Mouse (Mus musculus) liver, adult 2 months (tissue): ENCODE data around the gene Dctn1. TPM values are rescaled to one million over a fixed set of nuclear protein-coding genes. Genes with fewer than 3 reads are reported as not detected.

Experiments used
- DNase-seq: peaks from one replicate; pipeline ENCODE4 v3.0.0-alpha.2; 2011; ENCODE audit warnings: low read depth, low spot score; ENCODE audit errors: extremely low read depth
- H3K27ac ChIP-seq: fragments of 200-500 bp; replicated peaks from 2 replicates; pipeline ENCODE4 v1.5.1; 2012; ENCODE audit warnings: low read depth, mild to moderate bottlenecking, control low read depth, inconsistent platforms, low read length; ENCODE audit not compliant: insufficient read depth
- H3K27me3 ChIP-seq: fragments of 200-500 bp; 2 replicates; pipeline ENCODE4 v1.6.1; 2012; ENCODE audit warnings: mild to moderate bottlenecking, moderate library complexity, low read length, inconsistent platforms; ENCODE audit not compliant: control insufficient read depth, insufficient read depth
- H3K36me3 ChIP-seq: fragments of 200-500 bp; 2 replicates; pipeline ENCODE4 v1.6.1; 2012; ENCODE audit warnings: low read length, inconsistent platforms; ENCODE audit not compliant: control insufficient read depth, insufficient read depth
- H3K4me1 ChIP-seq: fragments of 200-500 bp; 2 replicates; pipeline ENCODE4 v1.6.1; 2011; ENCODE audit warnings: low read length; ENCODE audit not compliant: control insufficient read depth, insufficient read depth
- H3K4me3 ChIP-seq: fragments of 200-500 bp; 2 replicates; pipeline ENCODE4 v1.5.1; 2011; ENCODE audit warnings: low read depth, mild to moderate bottlenecking, control low read depth, low read length, moderate library complexity; ENCODE audit not compliant: insufficient read depth
- H3K79me2 ChIP-seq: fragments of 200-500 bp; 2 replicates; pipeline ENCODE4 v1.6.1; 2012; ENCODE audit warnings: inconsistent platforms, mild to moderate bottlenecking, low read length, moderate library complexity; ENCODE audit not compliant: control insufficient read depth, insufficient read depth
- H3K9ac ChIP-seq: fragments of 200-500 bp; 2 replicates; pipeline ENCODE4 v1.6.1; 2012; ENCODE audit warnings: low read depth, mild to moderate bottlenecking, control low read depth, inconsistent platforms, low read length
- CTCF ChIP-seq: fragments of 200-500 bp; IDR thresholded peaks from 2 replicates; pipeline ENCODE4 v1.5.1; 2011; ENCODE audit warnings: low read depth, low read length, control low read depth
- POLR2A ChIP-seq: fragments of 200-500 bp; IDR thresholded peaks from 2 replicates; pipeline ENCODE4 v1.6.1; 2011; ENCODE audit warnings: low read length, control low read depth; ENCODE audit not compliant: insufficient read depth; ENCODE audit errors: extremely low read depth
- WGBS: fragments of 180-500 bp; shearing (Covaris S2); methylation state at CpG from one replicate; pipeline ENCODE4 v1.1.7; 2018; 5-methylcytosine and 5-hydroxymethylcytosine counted together
- polyA plus RNA-seq: library from polyadenylated mRNA; depleted of rRNA; stranded (reverse); fragments of >200 nt; gene quantifications from 2 replicates; pipeline ENCODE4 v1.2.3, GENCODE M21; 2012; rRNA removed
- total RNA-seq: library from RNA; depleted of rRNA; stranded (reverse); fragments of >200 nt; gene quantifications from 2 replicates; pipeline ENCODE4 v1.2.3, GENCODE M21; 2014; rRNA removed

Gene Dctn1
- total and polyA plus RNA-seq, 2 experiments = 13.5 to 36.0 TPM

- H3K36me3 ChIP-seq = no peaks in the 10 kb centered on the region
- TF ChIP-seq CTCF = no peak
- TF ChIP-seq POLR2A = no peak
- DNase-seq = no peak
- H3K4me1 ChIP-seq = no peaks in the 10 kb centered on the region
- H3K79me2 ChIP-seq = no peaks in the 10 kb centered on the region
- no peak overlapping the region for H3K9ac ChIP-seq
- H3K27me3 ChIP-seq = 0 out of 2 replicates have a peak, but pooled peaks cover 2% of the 10 kb centered on the region
- H3K4me3 ChIP-seq = no peak overlapping the region
- no peak overlapping the region for H3K27ac ChIP-seq
- whole genome bisulfite sequencing = 71% methylated on average over 10 of the region's 10 CpGs
These were observed 78.8 kb downstream of the Dctn1 start for GRCm38 (mm10) chr6:83244422-83245061.

DNA sequence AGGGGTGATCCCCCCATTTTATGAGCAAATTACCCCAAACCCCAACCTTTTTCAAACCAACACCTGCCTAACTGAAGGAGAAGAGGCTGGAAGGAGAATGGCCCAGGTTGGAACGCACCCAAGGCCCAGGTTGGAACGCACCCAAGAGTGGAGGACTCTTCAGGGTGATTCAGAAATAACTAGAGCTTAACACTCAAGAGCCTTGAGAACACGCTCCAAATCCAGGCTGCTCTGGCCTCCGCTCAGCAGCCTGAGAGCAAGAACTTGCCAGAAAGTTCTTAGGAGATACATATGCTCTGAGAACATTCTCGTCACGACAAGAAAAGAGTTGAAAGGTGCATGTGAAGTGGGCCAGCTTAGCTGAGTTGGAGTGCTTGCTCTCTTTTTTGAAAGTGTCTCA, 79.4 kb downstream of the Dctn1 start:
- WGBS = 89% methylated on average over 6 of the region's 6 CpGs
- H3K36me3 ChIP-seq = no peaks in the 10 kb centered on the region
- H3K27ac ChIP-seq = no peak overlapping the region
- H3K27me3 ChIP-seq = 0 out of 2 replicates have a peak, but pooled peaks cover 2% of the 10 kb centered on the region
- no peak overlapping the region for H3K9ac ChIP-seq
- no peak for TF ChIP-seq CTCF
- TF ChIP-seq POLR2A = no peak
- DNase-seq = no peak
- no peak overlapping the region for H3K4me3 ChIP-seq
- no peaks in the 10 kb centered on the region for H3K79me2 ChIP-seq
- H3K4me1 ChIP-seq = no peaks in the 10 kb centered on the region

- TF ChIP-seq POLR2A (no peak), CTCF (no peak)
- no peaks in the 10 kb centered on the region for H3K27me3 ChIP-seq
- no peaks in the 10 kb centered on the region for H3K36me3 ChIP-seq
- no peak overlapping the region for H3K27ac ChIP-seq
- H3K9ac ChIP-seq = no peak overlapping the region
- H3K4me3 ChIP-seq = no peak overlapping the region
- DNase-seq = no peak
- 96% methylated on average over 1 of the region's 1 CpGs for WGBS
- H3K79me2 ChIP-seq = no peaks in the 10 kb centered on the region
- H3K4me1 ChIP-seq = no peaks in the 10 kb centered on the region
These were observed 80.3 kb downstream of the Dctn1 start for GRCm38 (mm10) chr6:83245997-83246396.

DNA sequence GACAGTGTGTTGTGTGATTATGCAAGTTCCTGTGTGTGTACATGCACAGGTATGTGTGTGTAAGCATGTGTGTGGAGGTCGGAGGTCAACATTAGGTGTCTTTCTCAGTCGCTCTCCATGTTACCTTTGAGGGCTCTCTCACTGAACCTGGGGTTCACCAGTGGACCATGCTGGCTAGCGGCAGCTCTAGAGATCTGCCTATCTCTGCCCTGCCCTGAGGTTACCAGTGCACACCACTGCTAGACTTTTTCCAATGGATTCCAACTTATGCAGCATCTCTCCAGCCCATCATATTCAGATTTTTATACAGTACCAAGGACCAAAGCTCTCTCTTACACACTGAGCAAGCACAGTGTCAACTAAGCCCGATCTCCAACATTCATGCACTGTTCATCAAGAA, 81.0 kb downstream of the Dctn1 start:
- TF ChIP-seq POLR2A (no peak), CTCF (no peak)
- Histone ChIP-seq H3K9ac (no peak overlapping the region), H3K27ac (no peak overlapping the region), H3K4me1 (no peaks in the 10 kb centered on the region), H3K79me2 (no peaks in the 10 kb centered on the region), H3K4me3 (no peak overlapping the region), H3K27me3 (no peaks in the 10 kb centered on the region), H3K36me3 (no peaks in the 10 kb centered on the region)
- no peak for DNase-seq
- WGBS = 92% methylated on average over 4 of the region's 4 CpGs

DNA sequence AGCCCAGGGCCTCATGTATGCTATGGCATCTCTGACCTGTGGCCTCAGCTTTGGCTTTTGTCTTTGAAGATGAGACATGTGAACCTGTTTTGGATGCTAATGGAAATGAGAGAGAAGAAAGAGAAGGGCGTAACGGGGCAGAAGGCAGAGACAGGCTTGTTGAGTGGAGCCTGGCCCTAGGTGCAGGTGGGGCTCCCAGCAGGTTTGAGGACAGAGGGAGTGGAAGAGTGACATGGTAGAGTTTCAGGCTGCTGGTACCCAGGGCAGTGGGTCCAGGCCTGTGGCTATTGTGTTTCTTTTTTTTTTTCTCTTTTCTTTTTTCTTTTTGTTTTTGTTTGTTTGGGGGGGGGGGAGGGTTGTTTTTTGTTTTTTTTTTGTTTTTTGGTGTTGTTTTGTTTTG, 81.4 kb downstream of the Dctn1 start:
- no peaks in the 10 kb centered on the region for H3K27me3 ChIP-seq
- H3K4me1 ChIP-seq = no peaks in the 10 kb centered on the region
- TF ChIP-seq CTCF (no peak), POLR2A (no peak)
- no peak overlapping the region for H3K27ac ChIP-seq
- no peak overlapping the region for H3K4me3 ChIP-seq
- no peak for DNase-seq
- WGBS = 90% methylated on average over 2 of the region's 2 CpGs
- H3K79me2 ChIP-seq = no peaks in the 10 kb centered on the region
- H3K9ac ChIP-seq = no peak overlapping the region
- H3K36me3 ChIP-seq = no peaks in the 10 kb centered on the region

Other genes starting within 250 kb of the Dctn1 start
- not detected in 2 replicates for gene Sema4f, start 226.2 kb upstream of the Dctn1 start, total RNA-seq
- not detected in 2 replicates for gene Sema4f, start 226.2 kb upstream of the Dctn1 start, polyA plus RNA-seq
- not detected in 2 replicates for gene M1ap, start 219.0 kb upstream of the Dctn1 start, total RNA-seq
- gene M1ap, start 219.0 kb upstream of the Dctn1 start, polyA plus RNA-seq = 0.17 TPM in 1 of 2 replicates, not detected in the other
- 1.2 and 2.2 TPM in 2 replicates for gene Dok1, start 132.4 kb upstream of the Dctn1 start, total RNA-seq
- gene Dok1, start 132.4 kb upstream of the Dctn1 start, polyA plus RNA-seq = 1.3 and 1.4 TPM in 2 replicates
- 1.2 and 1.3 TPM in 2 replicates for gene Loxl3, start 131.7 kb upstream of the Dctn1 start, total RNA-seq
- 0.85 and 1.1 TPM in 2 replicates for gene Loxl3, start 131.7 kb upstream of the Dctn1 start, polyA plus RNA-seq
- 109 and 114 TPM in 2 replicates for gene Aup1, start 111.4 kb upstream of the Dctn1 start, total RNA-seq
- gene Aup1, start 111.4 kb upstream of the Dctn1 start, polyA plus RNA-seq = 593 and 598 TPM in 2 replicates
- 14.0 and 17.5 TPM in 2 replicates for gene Htra2, start 110.6 kb upstream of the Dctn1 start, total RNA-seq
- 23.3 and 24.1 TPM in 2 replicates for gene Htra2, start 110.6 kb upstream of the Dctn1 start, polyA plus RNA-seq
- 7.4 and 7.5 TPM in 2 replicates for gene Dqx1, start 108.1 kb upstream of the Dctn1 start, total RNA-seq
- gene Dqx1, start 108.1 kb upstream of the Dctn1 start, polyA plus RNA-seq = 8.1 and 9.6 TPM in 2 replicates
- gene Tlx2, start 95.6 kb upstream of the Dctn1 start, total RNA-seq = not detected in 2 replicates
- gene Tlx2, start 95.6 kb upstream of the Dctn1 start, polyA plus RNA-seq = not detected in 2 replicates
- 4.1 and 6.1 TPM in 2 replicates for gene Pcgf1, start 88.1 kb upstream of the Dctn1 start, total RNA-seq
- gene Pcgf1, start 88.1 kb upstream of the Dctn1 start, polyA plus RNA-seq = 7.7 and 10.8 TPM in 2 replicates
- gene Lbx2, start 79.6 kb upstream of the Dctn1 start, total RNA-seq = 0.65 and 0.81 TPM in 2 replicates
- 0.34 and 1.1 TPM in 2 replicates for gene Lbx2, start 79.6 kb upstream of the Dctn1 start, polyA plus RNA-seq
- 3.0 and 3.4 TPM in 2 replicates for gene Ccdc142, start 64.3 kb upstream of the Dctn1 start, total RNA-seq
- gene Ccdc142, start 64.3 kb upstream of the Dctn1 start, polyA plus RNA-seq = 4.2 and 5.4 TPM in 2 replicates
- 1.4 and 1.8 TPM in 2 replicates for gene Gm42688, start 64.3 kb upstream of the Dctn1 start, total RNA-seq
- 2.0 and 2.5 TPM in 2 replicates for gene Gm42688, start 64.3 kb upstream of the Dctn1 start, polyA plus RNA-seq
- gene Mrpl53, start 56.9 kb upstream of the Dctn1 start, total RNA-seq = 66.0 and 78.2 TPM in 2 replicates
- 73.8 and 80.0 TPM in 2 replicates for gene Mrpl53, start 56.9 kb upstream of the Dctn1 start, polyA plus RNA-seq
- 28.2 and 38.7 TPM in 2 replicates for gene Mogs, start 50.4 kb upstream of the Dctn1 start, total RNA-seq
- gene Mogs, start 50.4 kb upstream of the Dctn1 start, polyA plus RNA-seq = 51.3 and 66.1 TPM in 2 replicates
- 39.5 and 48.3 TPM in 2 replicates for gene Wbp1, start 44.4 kb upstream of the Dctn1 start, total RNA-seq
- 85.1 and 112 TPM in 2 replicates for gene Wbp1, start 44.4 kb upstream of the Dctn1 start, polyA plus RNA-seq
- 9.5 and 10.3 TPM in 2 replicates for gene Ino80b, start 40.5 kb upstream of the Dctn1 start, total RNA-seq
- 23.8 and 26.5 TPM in 2 replicates for gene Ino80b, start 40.5 kb upstream of the Dctn1 start, polyA plus RNA-seq
- 4.7 and 6.9 TPM in 2 replicates for gene Rtkn, start 30.5 kb upstream of the Dctn1 start, total RNA-seq
- 12.2 and 17.4 TPM in 2 replicates for gene Rtkn, start 30.5 kb upstream of the Dctn1 start, polyA plus RNA-seq
- gene Wdr54, start 9.5 kb upstream of the Dctn1 start, total RNA-seq = 0.13 and 0.28 TPM in 2 replicates
- gene Wdr54, start 9.5 kb upstream of the Dctn1 start, polyA plus RNA-seq = 1.7 and 2.4 TPM in 2 replicates
- gene 1700003E16Rik, start 9.5 kb upstream of the Dctn1 start, total RNA-seq = 0.09 and 0.13 TPM in 2 replicates
- 0.22 and 0.29 TPM in 2 replicates for gene 1700003E16Rik, start 9.5 kb upstream of the Dctn1 start, polyA plus RNA-seq
- gene Slc4a5, start 53.9 kb downstream of the Dctn1 start, total RNA-seq = under 0.01 and 0.07 TPM in 2 replicates
- 0.28 TPM in 1 of 2 replicates, not detected in the other for gene Slc4a5, start 53.9 kb downstream of the Dctn1 start, polyA plus RNA-seq
- 0.83 and 1.6 TPM in 2 replicates for gene Mthfd2, start 160.0 kb downstream of the Dctn1 start, total RNA-seq
- gene Mthfd2, start 160.0 kb downstream of the Dctn1 start, polyA plus RNA-seq = 0.98 and 1.1 TPM in 2 replicates
- gene Mob1a, start 160.1 kb downstream of the Dctn1 start, total RNA-seq = 35.2 and 40.4 TPM in 2 replicates
- 11.6 and 11.9 TPM in 2 replicates for gene Mob1a, start 160.1 kb downstream of the Dctn1 start, polyA plus RNA-seq
- 26.4 and 47.1 TPM in 2 replicates for gene Bola3, start 183.2 kb downstream of the Dctn1 start, total RNA-seq
- gene Bola3, start 183.2 kb downstream of the Dctn1 start, polyA plus RNA-seq = 144 and 246 TPM in 2 replicates